In the genomic region with DNA sequence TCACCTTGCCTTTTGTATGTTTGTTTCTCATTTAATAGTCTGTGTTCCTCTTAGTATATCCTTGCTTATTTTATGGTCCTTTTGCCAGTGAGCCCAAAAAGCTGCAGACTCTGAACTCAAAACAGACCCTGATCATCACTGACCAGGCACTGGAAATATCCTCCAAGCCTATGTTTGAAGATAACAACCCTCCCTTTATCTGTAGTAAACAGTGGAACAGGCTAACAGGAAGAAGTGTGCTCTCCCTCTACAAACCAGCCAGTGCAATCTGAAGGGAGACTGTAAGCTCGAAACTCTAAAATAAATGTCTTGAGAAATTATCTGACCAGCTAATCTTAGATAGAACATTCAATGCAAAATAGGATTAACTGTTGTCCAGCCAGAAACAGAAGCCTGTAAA, we compare ENCODE assay signal across 20 mouse cellular contexts.
"Had no signal": no experiment of that assay in that cellular context is flagged by ENCODE, and none has a peak within 500 bp of the region (broad histone marks: within the 10 kb centered on the region; RNA-seq: fewer than 3 reads in every experiment).

No protein-coding gene starts in this region.

- H3K9ac ChIP-seq: limb, embryonic 13.5 days; lung, embryonic 14.5 days; midbrain, embryonic 12.5 days; midbrain, embryonic 15.5 days; neural tube, embryonic 12.5 days; neural tube, embryonic 15.5 days had no signal

- ATAC-seq: intestine, postnatal 0 days; lung, postnatal 0 days; midbrain, embryonic 15.5 days had no signal

- H3K9me3 ChIP-seq: limb, embryonic 13.5 days; midbrain, embryonic 12.5 days; midbrain, embryonic 15.5 days; neural tube, embryonic 12.5 days; neural tube, embryonic 15.5 days had no signal

- H3K27me3 ChIP-seq: limb, embryonic 13.5 days; midbrain, embryonic 12.5 days; midbrain, embryonic 15.5 days; neural tube, embryonic 12.5 days; neural tube, embryonic 15.5 days had no signal

- H3K4me1 ChIP-seq: limb, embryonic 13.5 days; midbrain, embryonic 15.5 days; neural tube, embryonic 12.5 days; neural tube, embryonic 15.5 days had no signal

- H3K4me3 ChIP-seq: left cerebral cortex, adult 2 months; limb, embryonic 13.5 days; midbrain, embryonic 12.5 days; midbrain, embryonic 15.5 days; neural tube, embryonic 12.5 days; neural tube, embryonic 15.5 days had no signal

- H3K4me2 ChIP-seq: limb, embryonic 13.5 days; lung, embryonic 14.5 days; midbrain, embryonic 12.5 days; midbrain, embryonic 15.5 days; neural tube, embryonic 12.5 days; neural tube, embryonic 15.5 days had no signal

- DNase-seq: kidney, adult 2 months; kidney, postnatal 10 days; kidney, postnatal 36 days; layer of hippocampus, postnatal 36 days; left cerebral cortex, postnatal 4 days; lung, embryonic 14.5 days; right cerebral cortex, adult 18-20 months; right cerebral cortex, postnatal 25 days; spleen, adult 18-20 months; thymus, adult 18-20 months; thymus, postnatal 36 days had no signal

- H3K36me3 ChIP-seq: limb, embryonic 13.5 days; midbrain, embryonic 12.5 days; midbrain, embryonic 15.5 days; neural tube, embryonic 12.5 days; neural tube, embryonic 15.5 days had no signal

- H3K27ac ChIP-seq: left cerebral cortex, adult 2 months; limb, embryonic 13.5 days; macrophage; midbrain, embryonic 12.5 days; midbrain, embryonic 15.5 days; neural tube, embryonic 12.5 days; neural tube, embryonic 15.5 days had no signal
